Mouse (Mus musculus): ENCODE measurements around the gene Camsap3. TPM values are rescaled to one million over a fixed set of nuclear protein-coding genes. Genes with fewer than 3 reads are reported as not detected.

Gene Camsap3
- total and polyA plus RNA-seq, 2 experiments from 2014 or later = 46.2 to 149 TPM

- H3K4me3 ChIP-seq (ENCODE audit: low read depth, low read length) = no peak overlapping the region
- no peak overlapping the region for H3K4me2 ChIP-seq (ENCODE audit: low read depth, low read length, poor library complexity, severe bottlenecking)
- WGBS = 73% methylated on average over 3 of the region's 3 CpGs
- H3K27me3 ChIP-seq (ENCODE audit: insufficient read depth, low read length) = no peaks in the 10 kb centered on the region
- DNase-seq (ENCODE audit: low spot score) (no peak), ATAC-seq (ENCODE audit: low FRiP score) (no peak)
- H3K27ac ChIP-seq (ENCODE audit: low read depth, low read length) = no peak overlapping the region
- H3K36me3 ChIP-seq (ENCODE audit: insufficient read depth, low read length) = peaks cover under 1% of the 10 kb centered on the region
- H3K9ac ChIP-seq (replicated peaks; ENCODE audit: low read length, poor library complexity, severe bottlenecking) = no peak overlapping the region
- TF ChIP-seq CTCF (IDR thresholded peaks at IDR 0.05) = no peak
- no peaks in the 10 kb centered on the region for H3K9me3 ChIP-seq (ENCODE audit: low read length)
- H3K4me1 ChIP-seq (ENCODE audit: insufficient read depth, low read length) = no peaks in the 10 kb centered on the region; the same call in 1 of the 2 replicates
Measured at GRCm38 (mm10) chr8:3593470-3593869, 6.4 kb downstream of the Camsap3 start.

DNA sequence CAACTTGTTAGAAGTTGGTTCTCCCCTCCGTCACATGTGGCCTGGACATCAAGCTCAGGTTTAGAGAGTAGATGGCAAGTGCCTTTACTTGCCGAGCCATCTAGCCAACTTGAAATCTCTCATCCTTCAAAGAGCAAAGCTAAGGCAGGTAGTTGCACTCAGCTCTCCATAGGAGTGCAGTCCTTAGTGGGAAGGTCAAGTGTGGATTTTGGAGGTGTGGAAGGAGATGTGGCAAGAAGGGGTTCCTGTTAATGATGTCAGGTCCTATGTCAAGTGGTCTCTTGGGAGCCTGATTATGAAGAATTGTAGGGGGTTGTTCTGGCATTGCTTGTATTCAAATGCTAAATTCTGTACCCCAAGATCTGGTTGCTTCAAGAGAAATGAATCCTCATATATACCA, 7.4 kb downstream of the Camsap3 start:
- no peaks in the 10 kb centered on the region; the same call in 1 of the 2 replicates for H3K4me1 ChIP-seq (ENCODE audit: insufficient read depth, low read length)
- ATAC-seq (ENCODE audit: low FRiP score) (no peak), DNase-seq (ENCODE audit: low spot score) (no peak)
- 92% methylated on average over 2 of the region's 2 CpGs for WGBS
- no peak overlapping the region for H3K4me3 ChIP-seq (ENCODE audit: low read depth, low read length)
- H3K36me3 ChIP-seq (ENCODE audit: insufficient read depth, low read length) = peaks cover 8% of the 10 kb centered on the region
- H3K9me3 ChIP-seq (ENCODE audit: low read length) = no peaks in the 10 kb centered on the region
- no peak overlapping the region for H3K9ac ChIP-seq (replicated peaks; ENCODE audit: low read length, poor library complexity, severe bottlenecking)
- no peak overlapping the region for H3K27ac ChIP-seq (ENCODE audit: low read depth, low read length)
- no peak for TF ChIP-seq CTCF (IDR thresholded peaks at IDR 0.05)
- H3K27me3 ChIP-seq (ENCODE audit: insufficient read depth, low read length) = no peaks in the 10 kb centered on the region
- no peak overlapping the region for H3K4me2 ChIP-seq (ENCODE audit: low read depth, low read length, poor library complexity, severe bottlenecking)

- H3K4me3 ChIP-seq (ENCODE audit: low read depth, low read length) = no peak overlapping the region
- DNase-seq (ENCODE audit: low spot score) (no peak), ATAC-seq (ENCODE audit: low FRiP score) (0 out of 2 replicates have a peak, but pooled peaks have one; percentile 9)
- 78% methylated on average over 3 of the region's 3 CpGs for WGBS
- no peaks in the 10 kb centered on the region; the same call in 1 of the 2 replicates for H3K4me1 ChIP-seq (ENCODE audit: insufficient read depth, low read length)
- no peak overlapping the region for H3K4me2 ChIP-seq (ENCODE audit: low read depth, low read length, poor library complexity, severe bottlenecking)
- H3K9me3 ChIP-seq (ENCODE audit: low read length) = no peaks in the 10 kb centered on the region
- no peak overlapping the region for H3K9ac ChIP-seq (replicated peaks; ENCODE audit: low read length, poor library complexity, severe bottlenecking)
- TF ChIP-seq CTCF (IDR thresholded peaks at IDR 0.05) = no peak
- no peaks in the 10 kb centered on the region for H3K27me3 ChIP-seq (ENCODE audit: insufficient read depth, low read length)
- peaks cover 34% of the 10 kb centered on the region for H3K36me3 ChIP-seq (ENCODE audit: insufficient read depth, low read length)
- H3K27ac ChIP-seq (ENCODE audit: low read depth, low read length) = no peak overlapping the region
Measured at GRCm38 (mm10) chr8:3598054-3598453, 11.0 kb downstream of the Camsap3 start.

DNA sequence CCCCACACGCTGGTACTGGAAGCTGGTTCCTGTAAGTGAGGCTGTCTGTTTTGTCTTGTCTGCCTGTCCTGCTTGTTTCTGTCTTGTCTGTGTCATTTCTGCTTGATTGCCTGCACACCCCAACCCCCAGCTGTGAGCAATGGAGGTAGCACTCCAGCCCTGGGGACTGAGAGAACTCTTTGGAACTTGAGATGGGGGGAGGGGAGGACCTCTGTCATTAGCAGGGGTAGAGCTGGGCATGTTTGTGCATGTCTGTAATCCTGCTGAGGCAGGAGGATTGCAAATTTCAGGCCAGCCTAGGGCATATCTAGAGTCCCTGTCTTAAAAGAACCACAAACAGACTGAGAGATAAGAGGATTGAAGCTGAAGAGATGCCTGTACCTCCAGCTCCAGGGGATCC, 12.1 kb downstream of the Camsap3 start:
- no peak overlapping the region for H3K9ac ChIP-seq (replicated peaks; ENCODE audit: low read length, poor library complexity, severe bottlenecking)
- no peak overlapping the region for H3K4me2 ChIP-seq (ENCODE audit: low read depth, low read length, poor library complexity, severe bottlenecking)
- no peak for DNase-seq (ENCODE audit: low spot score)
- no peak for TF ChIP-seq CTCF (IDR thresholded peaks at IDR 0.05)
- ATAC-seq (ENCODE audit: low FRiP score) = no peak
- H3K4me1 ChIP-seq (ENCODE audit: insufficient read depth, low read length) = no peaks in the 10 kb centered on the region
- H3K36me3 ChIP-seq (ENCODE audit: insufficient read depth, low read length) = peaks cover 46% of the 10 kb centered on the region
- no peak overlapping the region for H3K27ac ChIP-seq (ENCODE audit: low read depth, low read length)
- 73% methylated on average over 1 of the region's 1 CpGs for WGBS
- H3K9me3 ChIP-seq (ENCODE audit: low read length) = no peaks in the 10 kb centered on the region
- no peaks in the 10 kb centered on the region for H3K27me3 ChIP-seq (ENCODE audit: insufficient read depth, low read length)
- H3K4me3 ChIP-seq (ENCODE audit: low read depth, low read length) = no peak overlapping the region

- Histone ChIP-seq H3K27ac (ENCODE audit: low read depth, low read length) (no peak overlapping the region), H3K9ac (replicated peaks; ENCODE audit: low read length, poor library complexity, severe bottlenecking) (no peak overlapping the region), H3K27me3 (ENCODE audit: insufficient read depth, low read length) (no peaks in the 10 kb centered on the region), H3K4me3 (ENCODE audit: low read depth, low read length) (no peak overlapping the region), H3K4me1 (ENCODE audit: insufficient read depth, low read length) (no peaks in the 10 kb centered on the region), H3K9me3 (ENCODE audit: low read length) (no peaks in the 10 kb centered on the region), H3K4me2 (ENCODE audit: low read depth, low read length, poor library complexity, severe bottlenecking) (no peak overlapping the region), H3K36me3 (ENCODE audit: insufficient read depth, low read length) (peaks cover 55% of the 10 kb centered on the region)
- 92% methylated on average over 6 of the region's 6 CpGs for WGBS
- DNase-seq (ENCODE audit: low spot score) (no peak), ATAC-seq (ENCODE audit: low FRiP score) (no peak)
- TF ChIP-seq CTCF (IDR thresholded peaks at IDR 0.05) = no peak
Measured at GRCm38 (mm10) chr8:3600401-3600800, 13.3 kb downstream of the Camsap3 start.

DNA sequence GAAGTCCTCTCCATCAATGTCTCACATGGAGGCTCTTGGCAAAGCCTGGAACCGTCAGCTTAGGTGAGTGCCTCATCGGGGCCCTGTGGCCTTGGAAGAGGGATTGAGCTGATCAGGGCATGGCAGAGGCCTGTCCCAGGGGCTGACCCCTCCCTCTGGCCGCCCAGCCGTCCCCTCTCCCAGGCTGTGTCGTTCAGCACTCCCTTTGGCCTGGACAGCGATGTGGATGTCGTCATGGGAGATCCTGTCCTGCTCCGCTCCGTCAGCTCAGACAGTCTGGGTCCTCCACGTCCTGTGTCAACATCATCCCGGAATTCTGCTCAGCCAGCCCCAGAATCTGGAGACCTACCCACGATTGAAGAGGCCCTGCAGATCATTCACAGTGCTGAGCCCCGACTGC, 16.3 kb downstream of the Camsap3 start:
- Histone ChIP-seq H3K36me3 (ENCODE audit: insufficient read depth, low read length) (peaks cover 79% of the 10 kb centered on the region), H3K9ac (replicated peaks; ENCODE audit: low read length, poor library complexity, severe bottlenecking) (no peak overlapping the region), H3K4me1 (ENCODE audit: insufficient read depth, low read length) (no peaks in the 10 kb centered on the region), H3K4me3 (ENCODE audit: low read depth, low read length) (no peak overlapping the region), H3K9me3 (ENCODE audit: low read length) (no peaks in the 10 kb centered on the region), H3K4me2 (ENCODE audit: low read depth, low read length, poor library complexity, severe bottlenecking) (no peak overlapping the region), H3K27ac (ENCODE audit: low read depth, low read length) (no peak overlapping the region), H3K27me3 (ENCODE audit: insufficient read depth, low read length) (no peaks in the 10 kb centered on the region)
- ATAC-seq (ENCODE audit: low FRiP score) (no peak), DNase-seq (ENCODE audit: low spot score) (no peak)
- 77% methylated on average over 13 of the region's 13 CpGs for WGBS
- no peak for TF ChIP-seq CTCF (IDR thresholded peaks at IDR 0.05)

All from midbrain, postnatal 0 days (tissue).